Mouse (Mus musculus) forebrain, embryonic 11.5 days (tissue): ENCODE data around the gene Hspa1b. TPM values are rescaled to one million over a fixed set of nuclear protein-coding genes. Genes with fewer than 3 reads are reported as not detected.
"Not testable (repeated sequence)": the region's sequence is repeated elsewhere in the genome, so short reads cannot be mapped to it uniquely, and the experiment has no call there.

Experiments used
- ATAC-seq: fragments of 200-750 bp; cut with Nextera tagmentation; replicated peaks from 2 replicates; pipeline ENCODE4 v1.8.0; 2017; ENCODE audit warnings: moderate TSS enrichment; ENCODE audit not compliant: low FRiP score
- DNase-seq: peaks from one replicate; pipeline ENCODE4 v3.0.0-alpha.2; 2017; ENCODE audit warnings: low spot score
- H3K27ac ChIP-seq: fragments of 300-500 bp; sonication (generic); 2 replicates; pipeline ENCODE4 v1.5.1; 2014; ENCODE audit warnings: low read depth, low read length
- H3K27me3 ChIP-seq: fragments of 300-500 bp; sonication (generic); 2 replicates; pipeline ENCODE4 v1.6.1; 2014; ENCODE audit warnings: mild to moderate bottlenecking, low read length, mixed read lengths; ENCODE audit not compliant: control insufficient read depth, insufficient read depth
- H3K36me3 ChIP-seq: fragments of 300-500 bp; sonication (generic); 2 replicates; pipeline ENCODE4 v1.6.1; 2014; ENCODE audit warnings: mild to moderate bottlenecking, low read length, moderate library complexity, mixed read lengths; ENCODE audit not compliant: control insufficient read depth, insufficient read depth
- H3K4me1 ChIP-seq: fragments of 300-500 bp; sonication (generic); replicated peaks from 2 replicates; pipeline ENCODE4 v1.6.1; 2014; ENCODE audit warnings: low read length, mixed read lengths; ENCODE audit not compliant: control insufficient read depth, insufficient read depth
- H3K4me2 ChIP-seq: fragments of 300-500 bp; sonication (generic); 2 replicates; pipeline ENCODE4 v1.6.1; 2014; ENCODE audit warnings: low read depth, mild to moderate bottlenecking, low read length, moderate library complexity, mixed read lengths; ENCODE audit not compliant: severe bottlenecking
- H3K4me3 ChIP-seq: fragments of 300-500 bp; sonication (generic); 2 replicates; pipeline ENCODE4 v1.5.1; 2014; ENCODE audit warnings: low read depth, low read length
- H3K9ac ChIP-seq: fragments of 300-500 bp; sonication (generic); 2 replicates; pipeline ENCODE4 v1.6.1; 2014; ENCODE audit warnings: low read length
- H3K9me3 ChIP-seq: fragments of 300-500 bp; sonication (generic); 2 replicates; pipeline ENCODE4 v1.6.1; 2016; ENCODE audit warnings: low read length, mixed read lengths; ENCODE audit not compliant: control insufficient read depth
- WGBS: fragments of 180-500 bp; shearing (Covaris S2); extraction: QIAGEN DNeasy Blood & Tissue Kit; methylation state at CpG from one replicate; pipeline ENCODE4 v1.1.7; 2014; 5-methylcytosine and 5-hydroxymethylcytosine counted together
- polyA plus RNA-seq: library from polyadenylated mRNA; unstranded; fragments of >200 nt; fragmentation: Nextera tagmentation; extraction: Ambion mirVana; gene quantifications from 2 replicates; pipeline ENCODE4 v1.2.1, GENCODE M21; 2014

Gene Hspa1b
- polyA plus RNA-seq, 1 experiment from 2014 or later: not detected

DNA sequence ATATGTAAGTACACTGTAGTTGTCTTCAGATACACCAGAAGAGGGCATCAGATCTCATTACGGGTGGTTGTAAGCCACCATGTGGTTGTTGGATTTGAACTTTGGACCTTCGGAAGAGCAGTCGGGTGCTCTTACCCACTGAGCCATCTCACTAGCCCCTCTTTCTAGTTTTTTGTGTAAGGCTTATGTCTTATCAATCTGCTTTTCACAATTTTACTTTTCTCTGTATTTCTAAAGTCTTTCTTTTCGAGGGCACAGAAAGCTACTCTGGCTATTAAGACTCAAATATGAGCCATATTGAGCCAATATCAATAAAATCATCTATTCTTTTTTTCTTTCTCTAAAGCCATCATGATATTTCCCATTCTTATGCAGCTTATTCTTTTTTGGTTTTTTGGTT lies 36.2 kb upstream of the Hspa1b start:
- H3K27me3 ChIP-seq, ATAC-seq, H3K4me3 ChIP-seq, H3K4me1 ChIP-seq, H3K36me3 ChIP-seq, H3K9ac ChIP-seq, DNase-seq, H3K4me2 ChIP-seq, H3K27ac ChIP-seq, H3K9me3 ChIP-seq: not testable (repeated sequence)
- 95% methylated on average over 4 of the region's 4 CpGs for WGBS

DNA sequence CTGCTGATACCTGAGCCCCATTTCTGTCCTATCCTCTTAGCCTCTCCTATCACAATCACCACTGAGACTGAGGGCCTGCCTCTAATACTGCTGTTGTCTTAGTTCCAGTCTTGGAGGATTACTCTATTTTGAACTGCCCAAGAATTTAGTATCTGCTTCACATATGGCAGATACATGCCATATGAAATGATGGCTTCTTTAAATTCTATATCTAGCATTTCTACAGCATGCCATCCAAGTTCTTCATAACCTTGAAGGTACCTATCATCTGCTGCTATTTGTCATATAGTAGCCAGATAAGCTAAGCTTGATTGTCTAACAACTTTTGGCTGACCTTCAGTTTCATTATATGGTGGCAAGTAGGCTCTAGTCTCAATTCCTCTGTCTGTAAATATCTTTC lies 35.7 kb upstream of the Hspa1b start:
- no peak overlapping the region for H3K9ac ChIP-seq
- no peaks in the 10 kb centered on the region for H3K9me3 ChIP-seq
- no peaks in the 10 kb centered on the region for H3K27me3 ChIP-seq
- DNase-seq: no peak
- no peak overlapping the region for H3K4me2 ChIP-seq
- peaks cover 5% of the 10 kb centered on the region; the same call in 1 of the 2 replicates for H3K4me1 ChIP-seq
- no peak overlapping the region for H3K4me3 ChIP-seq
- no peak overlapping the region for H3K27ac ChIP-seq
- H3K36me3 ChIP-seq: peaks cover 4% of the 10 kb centered on the region; the same call in 1 of the 2 replicates
- ATAC-seq: no peak

GRCm38 (mm10) chr17:34984218-34984617 lies 25.2 kb upstream of the Hspa1b start:
- Histone ChIP-seq H3K9ac (no peak overlapping the region), H3K27ac (no peak overlapping the region), H3K4me3 (no peak overlapping the region), H3K4me2 (no peak overlapping the region), H3K36me3 (peaks cover 6% of the 10 kb centered on the region; the same call in 1 of the 2 replicates), H3K4me1 (peaks cover 10% of the 10 kb centered on the region; the same call in 1 of the 2 replicates), H3K9me3 (no peaks in the 10 kb centered on the region), H3K27me3 (no peaks in the 10 kb centered on the region)
- DNase-seq (no peak), ATAC-seq (no peak)
- WGBS: 67% methylated on average over 2 of the region's 2 CpGs

- Histone ChIP-seq H3K36me3 (peaks cover 6% of the 10 kb centered on the region; the same call in 1 of the 2 replicates), H3K4me1 (peaks cover 10% of the 10 kb centered on the region; the same call in 1 of the 2 replicates), H3K9ac (peak overlapping the region; percentile 95), H3K4me2 (peak overlapping the region; percentile 80), H3K9me3 (no peaks in the 10 kb centered on the region), H3K27ac (peak overlapping the region; percentile 97), H3K4me3 (peak overlapping the region; percentile 93), H3K27me3 (no peaks in the 10 kb centered on the region)
- ATAC-seq (no peak), DNase-seq (no peak)
- under 1% methylated on average over 15 of the region's 15 CpGs for WGBS
These were observed 23.3 kb upstream of the Hspa1b start for GRCm38 (mm10) chr17:34982328-34982727.

GRCm38 (mm10) chr17:34981690-34982180 lies 22.7 kb upstream of the Hspa1b start, which contains the start of gene Lsm2:
Gene Lsm2 (plus strand): TSS chr17:34981862.
- H3K9ac ChIP-seq: peak within 1 kb of the TSS; percentile 95
- peak within 1 kb of the TSS; percentile 97 for H3K27ac ChIP-seq
- peaks cover 6% of the 10 kb centered on the region; the same call in 1 of the 2 replicates for H3K36me3 ChIP-seq
- peak; percentile 93 for DNase-seq
- H3K4me2 ChIP-seq: peak within 1 kb of the TSS; percentile 80
- no peaks in the 10 kb centered on the region for H3K9me3 ChIP-seq
- WGBS: under 1% methylated on average over 58 of the region's 58 CpGs
- peaks cover 10% of the 10 kb centered on the region; the same call in 1 of the 2 replicates for H3K4me1 ChIP-seq
- H3K4me3 ChIP-seq: peak within 1 kb of the TSS; percentile 93
- ATAC-seq: peak; percentile 93
- H3K27me3 ChIP-seq: no peaks in the 10 kb centered on the region

DNA sequence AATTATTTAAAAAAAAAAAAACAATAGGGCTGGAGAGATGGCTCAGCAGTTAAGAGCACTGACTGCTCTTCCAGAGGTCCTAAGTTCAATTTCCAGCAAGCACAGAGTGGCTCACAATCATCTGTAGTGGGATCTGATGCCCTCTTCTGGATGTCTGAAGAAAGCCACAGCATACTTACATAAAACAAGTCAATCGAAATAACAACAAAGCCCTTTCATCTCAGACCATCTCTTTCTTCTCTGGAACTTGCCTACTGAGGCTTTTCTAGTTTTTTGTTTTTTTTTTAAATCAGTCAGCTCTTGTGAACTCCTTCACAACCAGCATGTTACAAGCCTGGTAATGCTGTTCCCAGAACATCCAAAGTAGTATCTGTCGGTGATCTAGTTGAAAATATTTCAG lies 21.6 kb upstream of the Hspa1b start:
- H3K27ac ChIP-seq: no peak overlapping the region
- H3K4me3 ChIP-seq: peak overlapping the region; percentile 93
- H3K9me3 ChIP-seq: no peaks in the 10 kb centered on the region
- no peak for ATAC-seq
- H3K9ac ChIP-seq: peak overlapping the region; percentile 95
- peaks cover 2% of the 10 kb centered on the region; the same call in 1 of the 2 replicates for H3K36me3 ChIP-seq
- H3K4me2 ChIP-seq: peak overlapping the region; percentile 80
- 24% methylated on average over 2 of the region's 2 CpGs for WGBS
- H3K27me3 ChIP-seq: no peaks in the 10 kb centered on the region
- DNase-seq: peak; percentile 48
- H3K4me1 ChIP-seq: peaks cover 10% of the 10 kb centered on the region; the same call in 1 of the 2 replicates

DNA sequence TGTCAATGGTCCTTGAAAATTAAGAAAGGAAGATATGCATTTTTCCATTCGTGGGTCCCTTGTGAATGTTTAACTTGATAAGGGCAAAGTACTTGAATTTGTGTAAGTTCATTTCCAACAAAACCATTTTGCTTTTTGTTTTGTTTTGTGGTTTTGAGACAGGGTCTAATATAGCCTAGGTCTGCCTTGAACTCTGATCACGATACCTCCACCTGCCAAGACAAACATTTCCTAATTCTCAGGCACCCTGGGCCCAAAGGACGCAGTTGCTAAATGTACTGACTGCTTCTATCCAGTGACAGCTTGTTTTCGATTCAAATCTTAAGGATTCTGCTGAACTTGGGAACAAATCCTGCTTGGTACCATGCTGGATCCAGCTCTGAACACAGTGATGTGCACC lies 20.6 kb upstream of the Hspa1b start:
- H3K27me3 ChIP-seq: no peaks in the 10 kb centered on the region
- peaks cover 10% of the 10 kb centered on the region; the same call in 1 of the 2 replicates for H3K4me1 ChIP-seq
- H3K36me3 ChIP-seq: no peaks in the 10 kb centered on the region
- WGBS: 92% methylated on average over 4 of the region's 4 CpGs
- H3K4me3 ChIP-seq: no peak overlapping the region
- no peak overlapping the region for H3K27ac ChIP-seq
- H3K9me3 ChIP-seq: no peaks in the 10 kb centered on the region
- DNase-seq: no peak
- ATAC-seq: no peak
- no peak overlapping the region for H3K9ac ChIP-seq
- H3K4me2 ChIP-seq: no peak overlapping the region

GRCm38 (mm10) chr17:34978239-34978638 lies 19.2 kb upstream of the Hspa1b start:
- Histone ChIP-seq H3K4me2 (no peak overlapping the region), H3K4me3 (no peak overlapping the region), H3K27ac (no peak overlapping the region), H3K4me1 (peaks cover 10% of the 10 kb centered on the region; the same call in 1 of the 2 replicates), H3K36me3 (no peaks in the 10 kb centered on the region), H3K27me3 (no peaks in the 10 kb centered on the region), H3K9ac (no peak overlapping the region), H3K9me3 (no peaks in the 10 kb centered on the region)
- DNase-seq (peak; percentile 44), ATAC-seq (no peak)
- WGBS: 91% methylated on average over 27 of the region's 27 CpGs

GRCm38 (mm10) chr17:34977000-34977399 lies 18.0 kb upstream of the Hspa1b start:
- ATAC-seq: no peak
- H3K27me3 ChIP-seq: no peaks in the 10 kb centered on the region
- H3K9me3 ChIP-seq: no peaks in the 10 kb centered on the region
- H3K27ac ChIP-seq: no peak overlapping the region
- no peak overlapping the region for H3K4me3 ChIP-seq
- H3K9ac ChIP-seq: no peak overlapping the region
- peak; percentile 42 for DNase-seq
- H3K4me2 ChIP-seq: no peak overlapping the region
- whole genome bisulfite sequencing: 95% methylated on average over 20 of the region's 20 CpGs
- no peaks in the 10 kb centered on the region for H3K36me3 ChIP-seq
- H3K4me1 ChIP-seq: peaks cover 7% of the 10 kb centered on the region
